Mouse (Mus musculus): ENCODE measurements around the gene Yju2. TPM values are rescaled to one million over a fixed set of nuclear protein-coding genes. Genes with fewer than 3 reads are reported as not detected.
"Not testable (repeated sequence)": the region's sequence is repeated elsewhere in the genome, so short reads cannot be mapped to it uniquely, and the experiment has no call there.

Gene Yju2
- polyA plus RNA-seq (2016; fragmentation: Nextera tagmentation; extraction: Ambion mirVana), result 28.0 and 29.1 TPM in 2 replicates

DNA sequence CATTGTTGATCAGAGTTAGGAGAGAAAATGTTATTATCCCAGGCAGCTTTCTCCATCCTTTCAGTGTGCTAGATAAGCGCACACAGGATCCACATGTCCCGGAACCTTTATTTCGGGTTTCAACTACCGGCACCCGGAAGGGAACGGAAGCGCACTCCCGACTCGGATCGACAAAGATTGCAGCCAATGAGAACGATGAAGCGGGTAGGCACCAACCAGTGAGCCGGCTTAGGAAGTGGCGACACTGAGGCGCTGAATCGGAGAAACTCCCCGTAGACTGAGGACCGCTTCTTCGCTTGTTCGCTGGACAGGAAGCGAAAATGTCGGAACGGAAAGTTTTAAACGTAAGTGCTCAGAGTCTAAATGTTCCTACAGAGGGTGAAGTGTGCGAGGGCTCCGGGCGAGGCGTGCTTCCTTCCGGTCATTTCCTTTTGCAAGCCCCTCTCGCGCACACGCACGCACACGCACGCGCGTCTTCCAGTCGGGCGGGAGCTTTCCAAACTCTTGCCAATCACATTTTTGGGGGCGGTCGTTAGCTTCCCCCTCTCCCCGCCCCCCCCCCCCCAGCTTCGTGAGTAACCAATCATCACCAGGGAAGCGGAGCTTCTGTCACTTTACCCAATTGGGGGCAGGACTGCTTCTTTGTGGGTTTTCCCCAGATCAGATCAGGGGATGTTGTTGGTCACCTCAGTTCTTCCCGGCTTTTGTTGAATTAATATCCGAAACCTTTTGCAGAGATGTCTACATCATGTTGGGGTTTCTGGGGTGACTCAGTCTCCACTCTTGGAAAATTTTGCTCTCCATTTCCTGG, at the start of gene Yju2:
Gene Yju2, plus strand, starts transcription at position 182 of the 811 bp plus-strand sequence.
- Histone ChIP-seq H3K9ac (peak within 1 kb of the TSS; percentile 61), H3K36me3 (replicated peaks) (peaks cover 24% of the 10 kb centered on the region), H3K27me3 (peaks cover 14% of the 10 kb centered on the region), H3K9me3 (no peaks in the 10 kb centered on the region), H3K4me2 (peak within 1 kb of the TSS; percentile 63), H3K27ac (peak within 1 kb of the TSS; percentile 96), H3K4me3 (replicated peaks) (peak within 1 kb of the TSS; percentile 57), H3K4me1 (peaks cover 37% of the 10 kb centered on the region)
- peak; percentile 93 for ATAC-seq (ENCODE audit: low FRiP score)
- WGBS, result under 1% methylated on average over 46 of the region's 46 CpGs

DNA sequence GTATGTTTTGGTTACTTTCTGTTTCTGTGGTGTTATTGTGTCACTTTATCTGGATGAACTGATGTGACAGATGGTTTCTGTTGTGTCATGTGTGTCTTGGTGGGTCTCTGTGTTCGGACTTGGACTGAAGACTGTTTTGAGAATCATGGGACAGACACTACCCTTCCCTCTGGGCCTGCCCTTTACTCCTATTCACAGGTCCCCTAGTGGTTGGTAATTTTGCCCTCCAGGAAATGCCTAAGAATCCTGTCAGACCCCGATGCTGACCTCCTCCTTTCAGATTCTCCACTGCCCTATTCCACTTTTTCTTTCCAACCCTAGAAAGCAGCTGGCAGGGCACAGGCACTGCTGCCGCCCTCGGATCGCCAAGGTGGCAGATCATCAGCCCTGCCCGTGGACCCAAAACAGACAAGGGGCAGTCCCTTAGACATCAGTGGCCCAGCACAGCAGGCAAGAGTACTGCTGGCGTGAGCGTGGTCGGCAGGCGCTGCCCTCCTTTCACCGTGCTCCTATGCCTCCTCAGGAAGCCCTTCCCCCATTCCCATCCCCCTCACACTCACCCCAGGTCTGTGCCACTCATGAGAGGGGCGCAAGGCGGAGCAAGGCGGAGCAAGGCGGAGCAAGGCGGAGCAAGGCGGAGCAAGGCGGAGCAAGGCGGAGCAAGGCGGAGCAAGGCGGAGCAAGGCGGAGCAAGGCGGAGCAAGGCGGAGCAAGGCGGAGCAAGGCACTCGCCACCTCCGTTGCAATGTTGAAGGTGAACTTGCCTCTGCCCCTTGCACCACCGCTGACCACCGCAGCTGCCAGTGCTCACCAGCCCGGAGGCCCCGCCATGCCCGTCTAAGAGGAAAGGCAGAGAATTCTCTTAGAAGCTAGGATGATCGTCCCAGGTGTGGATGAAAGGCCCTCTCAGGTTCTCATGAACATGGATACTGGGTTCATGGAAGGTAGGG, 27.1 kb upstream of the Yju2 start:
- H3K4me1 ChIP-seq, result peaks cover 9% of the 10 kb centered on the region; the same call in 1 of the 2 replicates
- 3% methylated on average over 33 of the region's 33 CpGs for WGBS
- H3K9me3 ChIP-seq, result no peaks in the 10 kb centered on the region
- H3K4me2 ChIP-seq, result peak overlapping the region; percentile 75
- no peaks in the 10 kb centered on the region for H3K27me3 ChIP-seq
- peak overlapping the region; percentile 55 for H3K4me3 ChIP-seq (replicated peaks)
- H3K27ac ChIP-seq, result peak overlapping the region; percentile 75
- peak; percentile 97 for ATAC-seq (ENCODE audit: low FRiP score)
- H3K36me3 ChIP-seq (replicated peaks), result no peaks in the 10 kb centered on the region
- peak overlapping the region; percentile 67 for H3K9ac ChIP-seq

GRCm38 (mm10) chr17:55932635-55933034, 26.3 kb upstream of the Yju2 start:
- H3K9ac ChIP-seq, result peak overlapping the region; percentile 67; the same call in 1 of the 2 replicates
- H3K4me3 ChIP-seq (replicated peaks), result peak overlapping the region; percentile 55
- WGBS, result 79% methylated on average over 2 of the region's 2 CpGs
- ATAC-seq (ENCODE audit: low FRiP score), result no peak; the same call in 1 of the 2 replicates
- H3K36me3 ChIP-seq (replicated peaks), result no peaks in the 10 kb centered on the region
- H3K27me3 ChIP-seq, result no peaks in the 10 kb centered on the region
- no peak overlapping the region for H3K27ac ChIP-seq
- H3K9me3 ChIP-seq, result no peaks in the 10 kb centered on the region
- H3K4me1 ChIP-seq, result peaks cover 9% of the 10 kb centered on the region; the same call in 1 of the 2 replicates
- H3K4me2 ChIP-seq, result peak overlapping the region; percentile 75

DNA sequence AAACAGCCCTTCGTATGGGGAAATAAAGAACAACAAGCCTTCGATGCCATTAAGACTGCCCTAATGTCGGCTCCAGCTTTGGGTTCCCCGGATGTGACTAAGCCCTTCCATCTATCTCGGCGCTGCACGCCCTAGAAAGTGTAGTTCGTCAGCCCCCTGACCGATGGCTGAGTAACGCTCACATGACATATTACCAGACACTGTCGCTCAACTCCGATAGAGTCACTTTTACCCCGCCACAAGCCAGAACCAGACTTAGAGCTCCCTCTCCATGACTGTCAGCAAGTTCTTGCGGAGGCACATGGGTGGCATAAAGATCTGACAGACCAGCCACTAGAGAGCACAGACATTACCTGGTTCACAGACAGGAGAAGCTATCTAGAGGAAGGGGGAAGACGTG, 25.7 kb upstream of the Yju2 start:
- Histone ChIP-seq H3K4me1 (peaks cover 9% of the 10 kb centered on the region; the same call in 1 of the 2 replicates), H3K9ac (no peak overlapping the region), H3K27me3 (no peaks in the 10 kb centered on the region), H3K4me3 (replicated peaks) (no peak overlapping the region), H3K9me3 (0 out of 2 replicates have a peak, but pooled peaks cover 3% of the 10 kb centered on the region), H3K36me3 (replicated peaks) (no peaks in the 10 kb centered on the region), H3K4me2 (no peak overlapping the region), H3K27ac (no peak overlapping the region)
- WGBS, result 94% methylated on average over 15 of the region's 15 CpGs
- ATAC-seq (ENCODE audit: low FRiP score), result no peak

GRCm38 (mm10) chr17:55944387-55944865, 14.5 kb upstream of the Yju2 start:
- H3K36me3 ChIP-seq (replicated peaks); H3K27me3 ChIP-seq; H3K9me3 ChIP-seq; H3K4me1 ChIP-seq; ATAC-seq (ENCODE audit: low FRiP score): not testable (repeated sequence)
- Histone ChIP-seq H3K27ac (peak overlapping the region; percentile 93), H3K4me3 (replicated peaks) (peak overlapping the region; percentile 54), H3K9ac (peak overlapping the region; percentile 67; the same call in 1 of the 2 replicates), H3K4me2 (peak overlapping the region; percentile 77)
- WGBS, result 39% methylated on average over 10 of the region's 10 CpGs

DNA sequence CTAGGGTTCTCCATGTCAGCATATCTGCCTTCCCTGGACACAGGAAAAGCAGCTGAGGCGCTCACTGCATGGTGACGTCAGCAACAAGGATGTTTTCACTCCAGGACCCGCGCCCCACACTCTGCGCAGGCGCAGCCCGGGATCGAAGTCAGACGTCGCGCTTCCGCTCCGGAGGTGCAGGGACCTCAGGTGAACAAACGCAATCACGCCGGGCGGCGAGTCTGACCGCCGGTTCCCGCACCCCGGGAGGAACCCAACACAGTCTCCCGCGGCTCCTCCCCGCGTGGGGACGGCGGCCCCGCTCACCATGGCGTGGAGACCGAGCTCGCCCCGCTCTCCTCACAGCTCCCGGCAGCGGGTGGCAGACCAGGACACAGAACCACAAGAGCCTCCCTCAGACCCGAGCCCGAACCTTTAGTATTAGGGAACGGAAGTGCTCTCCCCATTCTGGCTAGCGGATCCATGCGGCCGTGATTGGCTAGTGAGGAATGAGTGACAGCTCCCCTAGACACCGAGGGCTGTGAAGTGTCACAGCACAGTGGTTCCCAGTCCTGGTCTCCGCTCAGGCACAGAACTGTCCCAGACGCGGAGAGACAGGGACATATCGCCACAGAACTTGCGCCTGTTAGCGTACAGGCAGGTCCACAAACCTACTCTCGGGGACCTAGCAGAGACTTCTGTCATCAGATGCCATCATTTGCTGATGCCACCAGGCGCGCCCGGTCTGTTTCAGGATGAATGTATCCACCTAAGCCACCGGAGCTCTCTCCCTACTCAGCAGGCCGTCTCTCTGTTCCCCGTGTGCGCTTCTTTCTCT, 13.8 kb upstream of the Yju2 start:
- ATAC-seq (ENCODE audit: low FRiP score), result peak; percentile 97
- H3K36me3 ChIP-seq (replicated peaks); H3K27me3 ChIP-seq; H3K4me1 ChIP-seq; H3K9me3 ChIP-seq: not testable (repeated sequence)
- WGBS, result under 1% methylated on average over 56 of the region's 56 CpGs
- peak overlapping the region; percentile 93 for H3K27ac ChIP-seq
- peak overlapping the region; percentile 67 for H3K9ac ChIP-seq
- peak overlapping the region; percentile 77 for H3K4me2 ChIP-seq
- H3K4me3 ChIP-seq (replicated peaks), result peak overlapping the region; percentile 54

DNA sequence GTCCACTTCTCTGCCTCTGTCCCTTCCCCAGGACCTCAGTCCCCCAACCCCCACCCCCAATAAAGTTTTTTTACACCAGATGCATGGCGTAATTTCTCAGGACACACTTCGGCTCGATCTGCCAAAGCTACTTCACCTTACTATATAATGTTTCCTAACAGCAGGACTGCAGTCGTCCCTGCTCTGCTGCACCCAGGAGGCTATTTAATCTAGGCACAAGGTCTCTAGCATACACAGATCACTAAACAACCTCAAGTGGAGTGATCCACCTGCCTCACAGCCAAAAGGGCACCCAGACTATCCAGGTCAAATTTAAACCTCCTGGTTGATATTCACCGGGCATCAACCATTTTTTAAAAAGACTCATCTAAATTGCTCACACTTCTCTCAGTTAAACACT, 13.2 kb upstream of the Yju2 start:
- Histone ChIP-seq H3K9me3 (no peaks in the 10 kb centered on the region), H3K27me3 (peaks cover 13% of the 10 kb centered on the region; the same call in 1 of the 2 replicates), H3K4me3 (replicated peaks) (peak overlapping the region; percentile 54), H3K4me2 (peak overlapping the region; percentile 77), H3K36me3 (replicated peaks) (no peaks in the 10 kb centered on the region), H3K9ac (peak overlapping the region; percentile 67), H3K27ac (peak overlapping the region; percentile 93; the same call in 1 of the 2 replicates), H3K4me1 (peaks cover 9% of the 10 kb centered on the region)
- WGBS, result 40% methylated on average over 5 of the region's 5 CpGs
- no peak for ATAC-seq (ENCODE audit: low FRiP score)

- Histone ChIP-seq H3K4me2 (no peak overlapping the region), H3K9me3 (no peaks in the 10 kb centered on the region), H3K27me3 (peaks cover 25% of the 10 kb centered on the region; the same call in 1 of the 2 replicates), H3K27ac (no peak overlapping the region), H3K9ac (no peak overlapping the region), H3K4me3 (replicated peaks) (no peak overlapping the region), H3K4me1 (peaks cover 9% of the 10 kb centered on the region), H3K36me3 (replicated peaks) (no peaks in the 10 kb centered on the region)
- no peak for ATAC-seq (ENCODE audit: low FRiP score)
- 90% methylated on average over 4 of the region's 4 CpGs for WGBS
Observed at GRCm38 (mm10) chr17:55948647-55949046, 10.3 kb upstream of the Yju2 start.

GRCm38 (mm10) chr17:55949400-55949799, 9.5 kb upstream of the Yju2 start, which contains the start of gene Zfp119b:
Gene Zfp119b (minus strand): TSS chr17:55949500.
- peaks cover 6% of the 10 kb centered on the region for H3K4me1 ChIP-seq
- H3K27ac ChIP-seq, result no peak within 1 kb of the TSS
- H3K27me3 ChIP-seq, result peaks cover 29% of the 10 kb centered on the region
- no peak for ATAC-seq (ENCODE audit: low FRiP score)
- H3K36me3 ChIP-seq (replicated peaks), result no peaks in the 10 kb centered on the region
- H3K4me3 ChIP-seq (replicated peaks), result no peak within 1 kb of the TSS
- H3K9ac ChIP-seq, result no peak within 1 kb of the TSS
- no peaks in the 10 kb centered on the region for H3K9me3 ChIP-seq
- no peak within 1 kb of the TSS for H3K4me2 ChIP-seq
- 89% methylated on average over 2 of the region's 2 CpGs for WGBS

GRCm38 (mm10) chr17:55950601-55951000, 8.3 kb upstream of the Yju2 start:
- no peak for ATAC-seq (ENCODE audit: low FRiP score)
- H3K27me3 ChIP-seq, result peaks cover 41% of the 10 kb centered on the region
- no peak overlapping the region for H3K9ac ChIP-seq
- H3K4me3 ChIP-seq (replicated peaks), result no peak overlapping the region
- H3K9me3 ChIP-seq, result no peaks in the 10 kb centered on the region
- H3K4me2 ChIP-seq, result no peak overlapping the region
- peaks cover 3% of the 10 kb centered on the region for H3K4me1 ChIP-seq
- H3K36me3 ChIP-seq (replicated peaks), result no peaks in the 10 kb centered on the region
- H3K27ac ChIP-seq, result no peak overlapping the region
- 85% methylated on average over 9 of the region's 9 CpGs for WGBS

DNA sequence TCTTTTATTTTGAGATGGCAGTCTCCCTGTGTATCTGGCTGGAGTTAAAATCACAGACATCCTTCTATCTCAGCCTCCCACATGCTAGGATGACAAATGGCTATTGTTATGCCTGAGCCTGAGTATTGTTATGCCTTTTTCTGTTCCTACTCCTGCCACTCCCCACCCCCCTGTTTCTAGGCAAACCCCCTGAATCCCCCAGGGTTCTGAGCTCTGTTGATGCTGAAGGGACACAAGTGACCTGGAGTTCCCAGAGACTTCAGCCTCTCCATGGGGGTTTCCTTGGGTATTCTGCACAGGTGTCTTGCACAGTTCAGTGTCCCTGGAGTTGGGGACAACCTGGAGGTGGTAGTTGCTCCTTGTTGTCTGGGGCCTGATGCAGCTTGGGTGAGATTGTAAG, 6.9 kb upstream of the Yju2 start:
- H3K9me3 ChIP-seq, result no peaks in the 10 kb centered on the region
- peaks cover 41% of the 10 kb centered on the region for H3K27me3 ChIP-seq
- ATAC-seq (ENCODE audit: low FRiP score), result no peak
- H3K27ac ChIP-seq, result no peak overlapping the region
- peaks cover 11% of the 10 kb centered on the region for H3K4me1 ChIP-seq
- H3K9ac ChIP-seq, result no peak overlapping the region
- no peak overlapping the region for H3K4me2 ChIP-seq
- H3K36me3 ChIP-seq (replicated peaks), result no peaks in the 10 kb centered on the region
- no peak overlapping the region for H3K4me3 ChIP-seq (replicated peaks)

Measured in forebrain, embryonic 12.5 days (tissue).